Mouse (Mus musculus): Measurements from ENCODE around the gene Carmil3.

Carmil3 gene

DNA sequence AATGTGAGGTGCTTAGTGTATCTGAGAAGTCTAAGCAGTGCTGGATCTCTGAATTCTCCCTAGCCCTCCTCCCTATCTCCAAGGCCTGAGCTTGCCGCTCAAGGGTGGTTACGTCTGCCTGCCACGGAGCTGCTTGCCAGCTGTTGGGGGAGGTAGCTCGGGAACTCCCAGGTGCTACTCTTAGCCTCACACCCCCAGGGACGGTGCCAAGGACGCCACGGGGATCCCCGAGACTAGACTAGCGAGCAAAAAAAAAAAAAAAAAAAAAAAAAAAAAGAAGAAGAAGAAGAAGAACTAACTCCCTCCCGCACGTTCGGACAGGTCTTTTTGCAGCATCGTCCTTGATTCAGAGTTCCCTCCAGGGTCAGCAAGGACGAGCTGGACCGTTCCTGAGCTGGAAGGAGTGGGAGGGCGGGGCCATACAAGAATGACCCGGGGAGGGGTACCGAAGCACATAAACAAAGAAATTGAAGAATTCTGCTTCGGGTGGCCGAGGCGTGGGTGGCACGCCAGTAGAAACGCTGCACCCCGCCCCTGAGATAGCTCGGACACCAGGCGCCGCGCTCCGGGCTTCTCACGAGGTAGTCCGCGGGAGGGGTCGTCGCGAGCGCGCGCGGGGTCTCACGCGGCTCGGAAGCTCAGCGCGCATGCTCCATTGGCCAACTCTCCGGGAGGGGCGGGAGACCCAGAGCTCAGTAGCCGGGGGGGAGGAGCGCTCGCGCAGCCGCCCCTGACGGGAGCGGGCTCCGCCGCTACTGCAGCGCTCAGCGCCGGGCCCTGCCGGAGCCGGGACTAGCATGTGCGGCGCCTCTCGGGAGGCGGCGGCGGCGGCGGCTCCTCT lies at the start of gene Carmil3:
Gene Carmil3, plus strand, starts transcription at position 291 of the 841 bp plus-strand sequence.
- DNase-seq (ENCODE audit: low read depth in 1 of 2, low spot score in 2 of 2), result no peak

DNA sequence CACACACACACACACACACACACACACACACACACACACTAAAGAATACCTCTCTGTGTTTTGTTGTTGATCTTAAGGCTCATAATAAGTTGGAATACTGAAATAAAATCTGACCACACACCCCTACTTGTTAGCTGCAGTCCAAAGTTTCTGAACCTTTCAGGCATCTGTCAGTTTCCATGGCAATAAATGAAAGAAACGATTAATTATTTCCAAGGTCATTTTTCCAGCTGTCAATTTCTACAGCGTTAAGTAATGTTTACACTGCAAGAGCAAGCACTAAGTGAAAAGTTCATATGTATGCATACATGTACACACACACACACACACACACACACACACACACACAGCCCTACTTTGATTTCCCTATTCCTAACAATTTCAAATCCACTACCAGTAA lies 32.8 kb upstream of the Carmil3 start:
- no peak for DNase-seq (ENCODE audit: low read depth in 1 of 2, low spot score in 2 of 2)

DNA sequence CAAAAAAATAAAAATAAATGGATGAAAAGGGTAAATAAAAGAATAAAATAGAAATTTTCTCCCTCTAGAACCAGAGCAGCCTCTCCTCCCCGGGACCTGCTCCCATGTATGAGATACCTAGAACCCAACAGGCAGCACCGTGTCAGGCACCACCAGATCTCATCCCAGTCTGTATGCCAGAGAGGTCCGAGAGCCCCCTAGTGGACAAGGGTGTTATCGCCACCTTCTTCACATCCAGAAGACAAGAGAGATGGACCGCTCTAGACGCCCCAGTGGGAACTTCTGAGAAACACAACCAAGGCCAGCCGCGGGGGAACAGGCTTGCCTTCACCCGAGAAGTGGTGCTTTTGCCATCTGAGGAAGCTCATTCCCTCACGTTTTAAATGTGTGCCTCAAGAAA lies 32.2 kb upstream of the Carmil3 start:
- peak; percentile 27 to 30 for DNase-seq (ENCODE audit: low read depth in 1 of 2, low spot score in 2 of 2)

DNA sequence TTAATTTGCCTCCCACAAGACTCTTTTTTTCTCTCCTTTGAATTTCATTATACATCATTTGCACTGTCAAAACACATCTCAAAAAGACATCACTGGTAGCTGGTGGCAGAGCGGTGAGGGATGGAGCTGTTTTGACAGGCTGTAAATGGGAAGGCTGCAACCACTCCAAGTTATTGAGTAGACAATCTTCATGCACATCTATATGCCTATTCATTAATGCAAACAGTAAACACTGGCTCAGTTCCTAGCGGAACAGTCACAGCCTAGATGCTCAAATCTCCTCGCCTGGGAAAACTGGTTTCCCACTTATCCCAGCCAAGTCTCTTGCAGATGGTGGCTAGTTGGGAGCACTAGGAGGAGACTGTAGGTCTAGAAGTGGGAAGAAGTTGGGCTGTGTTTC lies 31.7 kb upstream of the Carmil3 start:
- DNase-seq (ENCODE audit: low read depth in 1 of 2, low spot score in 2 of 2), result no peak

DNA sequence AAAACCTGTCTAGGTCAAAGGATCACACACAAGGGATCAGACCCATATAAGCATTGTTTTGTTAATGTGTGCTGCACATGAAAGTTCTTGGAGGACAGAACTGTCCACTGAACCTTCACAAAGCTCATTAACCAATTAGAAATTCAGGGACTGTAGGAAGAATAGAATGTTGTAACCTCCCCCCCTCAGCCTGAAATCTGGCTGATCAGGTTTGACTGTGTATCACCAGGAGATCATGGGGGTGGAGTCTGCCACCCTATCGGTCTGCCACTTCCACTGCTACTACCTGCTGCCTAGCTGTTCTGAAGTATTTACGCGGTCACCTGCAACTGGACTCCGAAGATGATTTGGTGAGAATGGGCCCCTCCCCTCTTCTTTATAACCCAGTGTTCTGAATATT lies 30.7 kb upstream of the Carmil3 start:
- DNase-seq (ENCODE audit: low read depth in 1 of 2, low spot score in 2 of 2), result no peak

DNA sequence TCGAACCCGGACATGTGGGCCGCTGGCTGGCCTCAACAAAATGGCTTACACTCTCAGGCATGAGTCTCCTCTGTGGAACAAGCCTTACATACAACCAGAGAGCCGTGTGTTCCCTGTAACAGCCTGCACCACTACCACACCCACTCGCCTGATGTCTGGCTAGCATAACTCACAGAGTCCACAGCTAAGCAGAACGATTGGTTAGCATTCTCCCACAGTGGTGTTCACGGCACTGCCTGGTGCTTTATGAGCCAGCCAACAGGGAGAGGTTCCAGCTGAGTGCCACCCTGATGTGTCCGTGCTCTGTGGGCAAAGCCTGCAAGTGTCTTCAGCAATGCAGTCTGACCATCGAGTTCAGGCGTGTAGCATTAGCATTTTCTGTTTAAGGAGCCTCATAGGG lies 30.2 kb upstream of the Carmil3 start:
- DNase-seq (ENCODE audit: low read depth in 1 of 2, low spot score in 2 of 2), result no peak

DNA sequence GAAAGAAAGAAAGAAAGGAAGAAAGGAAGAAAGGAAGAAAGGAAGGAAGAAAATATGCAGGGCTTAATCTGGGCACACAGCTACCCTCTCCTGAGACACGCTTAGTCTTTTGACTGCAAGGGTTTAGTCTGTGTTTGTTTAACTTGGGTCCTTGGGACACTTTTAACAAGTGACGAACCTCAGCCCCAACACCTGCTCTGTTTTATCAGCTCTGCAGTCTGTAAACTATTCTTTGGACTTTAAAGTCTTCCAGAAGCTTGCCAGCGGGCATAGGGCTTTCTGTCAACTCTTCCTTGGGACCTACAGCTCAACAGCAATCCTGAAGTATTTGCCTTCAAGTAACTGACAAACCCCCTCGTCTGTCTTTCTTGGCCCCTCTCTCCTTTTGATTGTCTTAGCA lies 28.7 kb upstream of the Carmil3 start:
- DNase-seq (ENCODE audit: low read depth in 1 of 2, low spot score in 2 of 2), result no peak

DNA sequence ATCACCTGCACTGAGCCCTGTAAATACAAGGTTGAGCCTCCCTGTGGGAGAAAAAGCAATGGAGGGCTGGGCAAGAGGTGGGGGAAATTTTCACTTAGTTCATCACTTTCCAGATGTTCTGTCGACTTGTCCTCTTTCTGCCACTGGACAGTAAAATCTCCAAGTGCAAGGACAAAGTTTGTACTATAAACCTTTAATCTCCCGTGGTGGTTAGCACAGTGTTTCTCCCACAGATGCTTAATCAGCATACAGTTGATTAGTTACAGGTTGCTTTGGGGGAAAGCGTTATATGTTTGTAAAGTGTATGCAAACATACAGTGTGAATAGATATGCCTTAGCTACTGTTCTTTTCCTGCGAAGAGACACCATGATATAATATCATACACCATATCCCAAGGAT lies 24.0 kb upstream of the Carmil3 start:
- DNase-seq (ENCODE audit: low read depth in 1 of 2, low spot score in 2 of 2), result no peak

DNA sequence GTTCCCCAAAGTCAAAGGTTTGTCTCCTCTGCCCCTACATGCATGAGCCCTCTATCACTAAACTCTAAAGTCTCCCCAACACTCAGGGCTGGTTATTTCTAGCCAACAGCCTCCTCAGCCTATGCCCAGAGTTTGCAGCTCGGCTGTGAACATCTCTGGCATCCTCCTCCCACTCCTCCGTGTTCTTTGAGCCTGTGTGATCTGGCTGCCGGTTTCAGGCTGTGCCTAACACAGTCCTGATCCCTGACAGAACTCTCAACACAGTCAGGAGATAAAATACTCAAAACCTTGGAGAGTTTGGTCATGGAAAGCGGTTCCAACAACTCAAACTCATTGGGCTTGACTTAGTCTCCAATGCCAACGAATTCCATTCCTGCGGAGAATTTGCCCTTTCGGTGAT lies 23.3 kb upstream of the Carmil3 start:
- DNase-seq (ENCODE audit: low read depth in 1 of 2, low spot score in 2 of 2), result no peak

DNA sequence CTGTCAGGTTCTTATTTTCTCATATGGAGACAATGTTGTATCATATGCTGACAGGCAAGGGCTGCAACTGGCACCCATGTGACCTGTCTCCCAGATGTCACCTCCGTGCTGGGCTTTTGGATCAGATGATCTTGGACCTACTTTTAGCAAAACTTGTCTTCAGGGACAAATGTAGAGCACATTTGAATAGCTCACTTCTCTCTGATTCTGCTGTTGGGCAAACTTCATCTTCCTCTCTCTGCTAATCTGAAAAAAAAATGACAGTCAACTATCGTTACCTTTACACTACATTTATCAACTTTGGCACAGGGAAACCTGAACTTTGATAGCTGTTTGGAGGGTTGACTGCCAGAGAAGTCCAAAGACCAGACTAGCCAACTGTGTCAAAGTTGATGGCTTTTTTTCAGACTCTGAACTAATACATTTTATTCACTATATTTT lies 22.1 kb upstream of the Carmil3 start:
- no peak for DNase-seq (ENCODE audit: low read depth in 1 of 2, low spot score in 2 of 2)

DNA sequence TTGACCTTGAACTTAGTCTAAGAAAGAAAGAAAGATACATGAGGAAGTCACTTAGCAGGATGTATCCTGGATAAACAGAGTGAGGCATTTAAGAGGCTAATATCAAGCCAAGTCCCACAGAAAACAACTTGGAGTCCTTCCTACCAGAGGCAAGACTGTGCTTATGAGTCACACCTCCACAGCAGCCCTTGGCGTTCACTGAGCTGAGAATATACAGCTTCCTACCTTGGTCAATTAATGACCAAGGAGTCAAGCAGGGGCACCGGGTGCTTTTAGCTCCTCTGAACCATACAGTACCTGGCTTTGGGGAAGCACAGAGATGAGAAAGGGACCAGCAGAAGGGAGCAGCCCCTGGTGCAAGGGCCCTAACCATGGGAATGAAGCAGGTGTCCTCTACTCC lies 21.4 kb upstream of the Carmil3 start:
- DNase-seq (ENCODE audit: low read depth in 1 of 2, low spot score in 2 of 2), result no peak

DNA sequence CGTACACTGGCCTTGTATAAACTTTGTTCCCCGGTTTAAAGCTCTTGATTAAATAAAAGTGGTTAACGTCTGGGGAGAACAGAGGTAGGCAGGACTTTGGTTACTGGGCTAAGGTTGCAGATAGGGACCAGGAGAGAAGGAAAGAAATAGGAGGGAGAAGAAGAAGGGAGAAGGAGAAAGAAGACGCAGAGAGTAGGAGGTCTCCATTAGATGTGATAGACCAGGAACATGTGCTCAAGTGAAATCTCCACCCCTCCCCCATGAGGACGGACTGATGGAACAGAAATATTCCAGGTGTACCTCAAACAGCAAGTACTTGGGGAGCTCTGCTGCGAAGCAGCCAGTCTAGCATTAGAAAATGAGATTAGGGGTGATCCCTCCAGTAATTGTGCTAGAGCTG lies 20.6 kb upstream of the Carmil3 start:
- no peak for DNase-seq (ENCODE audit: low read depth in 1 of 2, low spot score in 2 of 2)

DNA sequence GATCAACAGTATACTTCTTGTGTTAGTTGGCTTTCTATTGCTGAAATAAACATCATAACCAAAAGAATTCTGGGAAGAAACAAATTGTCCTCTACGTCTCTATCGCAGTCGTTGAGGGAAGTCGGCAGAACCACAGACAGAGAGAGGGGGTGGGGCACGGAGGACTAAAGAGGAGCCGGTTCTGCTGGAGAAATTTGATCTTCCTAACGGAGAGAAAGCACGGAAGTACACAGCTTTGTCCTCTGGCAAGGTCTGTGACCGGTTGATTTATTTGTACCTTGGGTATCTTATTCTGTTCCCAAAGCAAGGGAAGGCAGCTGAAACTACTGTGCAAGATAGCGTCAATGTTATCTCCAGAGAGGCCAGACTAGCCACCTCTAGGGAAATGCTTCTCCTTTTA lies 19.6 kb upstream of the Carmil3 start:
- no peak for DNase-seq (ENCODE audit: low read depth in 1 of 2, low spot score in 2 of 2)

DNA sequence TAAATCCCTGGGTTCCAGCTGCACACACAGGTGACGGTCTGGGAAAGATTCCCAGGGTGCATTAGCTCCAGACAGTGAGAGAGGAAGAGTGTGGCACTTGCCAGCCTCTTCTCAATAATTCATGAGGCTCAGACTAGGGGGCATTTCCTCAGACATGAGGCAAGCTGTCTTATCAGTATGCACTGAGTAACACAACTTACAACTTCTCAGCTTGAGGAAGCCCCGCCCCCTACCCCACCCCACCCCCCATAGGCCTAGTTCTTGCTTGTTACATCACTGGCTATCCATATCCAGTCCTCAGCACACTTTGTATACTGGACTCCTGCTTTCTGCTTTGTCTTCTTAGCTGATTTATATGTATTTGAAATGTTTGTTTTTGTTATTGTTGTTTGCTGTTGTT lies 14.8 kb upstream of the Carmil3 start:
- DNase-seq (ENCODE audit: low read depth in 1 of 2, low spot score in 2 of 2), result no peak

DNA sequence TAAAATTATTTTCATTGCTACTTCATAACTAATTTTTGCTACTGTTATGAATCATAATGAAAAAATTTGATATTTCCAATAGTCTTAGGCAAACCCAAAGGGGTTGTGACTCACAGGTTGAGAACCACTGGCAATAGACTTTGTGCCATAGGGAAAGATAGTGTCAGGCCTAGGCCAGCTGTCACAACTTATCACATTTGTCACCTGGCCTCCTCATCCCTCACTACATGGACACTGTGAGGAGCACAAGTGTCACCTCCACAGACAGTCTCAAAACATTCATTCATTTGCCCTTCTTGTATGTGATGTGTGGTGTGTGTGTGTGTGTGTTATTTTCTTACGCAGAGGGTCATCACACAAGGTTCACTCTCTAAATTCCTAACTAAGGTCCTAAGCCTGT lies 13.0 kb upstream of the Carmil3 start:
- DNase-seq (ENCODE audit: low read depth in 1 of 2, low spot score in 2 of 2), result no peak

DNA sequence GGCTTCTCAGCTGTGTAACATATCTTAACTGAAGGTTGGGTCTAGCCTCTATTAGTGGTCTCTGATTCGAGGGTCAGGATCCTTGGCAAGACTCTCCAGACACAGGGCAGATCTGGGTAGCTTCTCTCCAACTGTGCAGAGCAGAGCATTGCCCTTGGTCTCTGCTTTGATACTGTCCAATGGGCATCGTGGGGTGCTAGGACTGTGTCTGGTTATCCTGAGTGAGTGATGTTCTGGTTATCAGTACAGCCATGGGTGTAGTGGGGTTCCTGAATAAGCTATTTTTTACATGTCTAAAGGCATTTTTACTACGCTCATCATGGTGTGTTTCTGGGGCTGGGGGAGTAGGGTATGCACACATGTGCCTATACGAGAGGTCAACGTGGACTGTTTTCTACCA lies 12.6 kb upstream of the Carmil3 start:
- DNase-seq (ENCODE audit: low read depth in 1 of 2, low spot score in 2 of 2), result no peak

DNA sequence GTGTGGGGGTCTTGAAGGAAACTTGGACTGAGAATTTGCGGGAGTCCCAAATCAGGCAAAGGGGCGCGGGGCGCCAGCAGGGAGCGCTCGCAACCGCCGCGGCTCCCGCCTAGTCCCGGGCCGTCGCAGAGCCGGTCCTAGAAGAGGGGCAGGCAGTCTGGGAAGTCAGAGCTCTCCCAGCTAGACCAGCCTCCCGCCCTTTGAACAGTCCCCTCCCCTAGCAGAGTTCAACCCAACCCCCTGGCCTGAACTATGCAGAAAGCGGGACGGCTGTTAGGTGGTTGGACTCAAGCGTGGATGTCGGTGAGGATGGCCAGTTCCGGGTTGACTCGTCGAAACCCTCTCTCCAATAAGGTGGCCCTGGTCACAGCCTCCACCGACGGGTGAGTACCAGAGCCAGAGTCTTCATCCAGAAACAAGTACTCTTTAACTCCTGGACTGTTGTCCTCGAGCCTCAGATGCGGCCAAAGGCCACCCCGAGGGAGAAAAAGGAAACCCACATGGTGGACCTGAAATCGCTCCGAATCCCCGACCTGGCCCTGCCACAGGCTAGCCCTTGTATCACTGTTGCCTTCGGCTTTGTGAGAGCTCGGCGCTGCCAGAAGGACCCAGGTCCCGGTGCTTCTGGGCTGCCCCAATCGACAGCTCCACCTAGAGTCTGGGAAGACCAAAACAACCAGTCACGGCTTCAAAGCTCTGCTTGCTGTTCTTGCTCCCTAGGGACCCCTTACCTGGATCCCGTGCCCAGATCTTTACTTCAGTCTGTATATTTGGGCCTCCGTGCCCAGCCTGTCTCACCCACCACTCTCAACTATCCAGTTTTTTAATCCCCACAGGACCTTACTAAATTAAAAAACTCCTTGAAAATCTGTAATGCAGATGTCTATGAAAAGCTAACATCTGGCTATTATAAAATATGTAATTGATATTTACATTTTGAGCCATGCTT lies 11.5 kb upstream of the Carmil3 start, which contains the start of gene Dhrs4:
Gene Dhrs4, plus strand, starts transcription at position 108 of the 949 bp plus-strand sequence.
- DNase-seq (ENCODE audit: low read depth in 1 of 2, low spot score in 2 of 2), result peak; percentile 38 to 59

DNA sequence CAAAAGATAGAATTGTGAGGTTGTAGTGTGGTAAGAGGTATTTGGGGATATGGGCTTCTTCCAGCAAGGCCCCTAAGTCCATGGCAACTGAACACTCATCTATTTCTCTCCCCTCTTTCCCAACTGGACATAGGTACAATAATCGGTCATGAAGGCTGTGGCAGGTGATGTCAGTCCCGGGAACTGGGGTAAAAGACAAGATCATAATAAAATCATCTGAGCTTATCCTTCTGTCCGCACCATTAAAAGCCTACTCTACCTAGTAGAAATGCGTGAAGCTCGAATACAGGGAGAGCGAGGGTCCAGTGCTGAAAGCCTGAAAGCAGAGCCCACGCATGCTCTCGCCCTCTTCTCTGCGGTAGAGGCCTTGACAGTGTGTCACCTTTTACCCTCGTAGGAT lies 10.8 kb upstream of the Carmil3 start:
- DNase-seq (ENCODE audit: low read depth in 1 of 2, low spot score in 2 of 2), result no peak

DNA sequence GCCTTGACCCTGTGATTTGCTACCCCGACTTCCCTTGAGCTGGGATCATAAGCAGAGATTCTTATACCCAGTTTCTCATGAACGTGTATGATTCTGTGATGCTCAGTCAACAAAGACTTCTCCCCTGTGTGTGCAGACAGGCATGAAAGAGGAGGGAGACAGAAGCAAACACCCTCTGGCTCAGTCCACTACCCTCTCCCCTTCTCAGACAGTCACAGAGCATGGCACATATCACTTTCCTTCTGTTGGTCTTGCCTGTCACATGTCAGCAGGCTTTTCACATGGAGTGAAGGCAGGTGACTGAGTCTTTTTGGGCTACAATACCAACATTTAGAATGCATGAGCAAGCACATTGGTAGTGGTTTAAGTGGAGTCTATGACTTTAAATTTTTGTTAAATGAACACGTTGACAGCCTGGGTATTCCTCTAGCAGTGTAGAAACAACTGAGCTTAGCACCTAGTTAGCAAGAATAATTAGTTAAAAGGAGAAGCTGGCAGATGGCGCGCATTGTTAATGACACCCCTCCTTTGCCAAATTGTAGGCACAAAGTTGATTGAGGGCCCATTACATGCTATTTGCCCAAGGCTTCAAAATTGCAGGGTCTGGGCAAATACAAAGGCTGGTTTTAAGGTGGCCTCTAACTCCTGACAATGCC lies 5.9 kb upstream of the Carmil3 start:
- no peak for DNase-seq (ENCODE audit: low read depth in 1 of 2, low spot score in 2 of 2)

DNA sequence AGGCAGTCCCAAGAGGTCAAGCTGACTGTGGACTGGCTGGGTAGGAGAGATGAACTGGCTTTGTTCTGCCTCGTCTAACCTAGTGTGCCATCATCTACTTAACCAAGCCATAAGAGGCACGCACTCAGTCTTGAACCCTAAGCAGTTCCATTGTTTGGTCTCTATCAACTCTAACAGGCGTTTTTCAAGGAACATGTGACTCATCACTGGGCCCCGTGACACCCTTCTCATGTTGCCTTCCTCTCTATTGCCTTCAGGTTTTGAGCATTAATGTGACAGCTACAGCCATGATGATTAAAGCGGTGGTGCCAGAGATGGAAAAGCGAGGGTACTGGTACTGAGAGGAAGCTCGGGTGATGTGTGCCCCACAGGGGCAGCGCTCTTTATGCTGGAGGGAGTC lies 3.6 kb upstream of the Carmil3 start:
- no peak for DNase-seq (ENCODE audit: low read depth in 1 of 2, low spot score in 2 of 2)

DNA sequence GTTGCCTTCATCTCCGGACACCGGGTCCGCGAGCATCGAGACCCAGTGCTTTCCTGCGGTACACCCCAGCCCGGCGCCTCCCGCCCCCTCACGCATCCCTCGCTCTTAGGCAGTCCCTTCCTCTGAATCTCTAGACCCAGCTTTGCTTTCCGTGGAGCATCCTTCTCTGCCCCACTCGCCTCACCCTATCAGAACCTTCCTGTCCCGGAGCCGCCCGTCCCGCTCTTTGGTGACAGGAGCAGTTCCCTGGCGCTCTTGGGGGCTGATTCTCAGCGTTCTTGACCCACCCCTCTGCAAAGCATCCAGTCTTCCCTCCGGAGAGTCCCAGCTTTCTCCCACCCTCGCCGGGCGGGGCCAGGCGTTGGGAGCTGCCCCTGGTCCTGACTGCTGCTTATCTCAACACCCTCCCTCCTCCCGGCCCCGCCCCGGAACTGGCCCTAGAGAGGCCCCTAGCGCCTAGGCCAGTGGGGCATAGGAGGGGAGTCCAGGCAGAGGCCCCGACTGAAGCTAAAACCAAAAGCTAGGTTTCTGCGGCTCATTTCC lies 911 bp downstream of the Carmil3 start:
- DNase-seq (ENCODE audit: low read depth in 1 of 2, low spot score in 2 of 2), result no peak
